Mouse (Mus musculus): Measurements from ENCODE around the gene Tbc1d22b. TPM values are rescaled to one million over a fixed set of nuclear protein-coding genes. Genes with fewer than 3 reads are reported as not detected.

Tbc1d22b gene
- total and polyA plus RNA-seq, 3 experiments: 8.0 to 53.8 (median 30.7) TPM

GRCm38 (mm10) chr17:29629620-29630019 is 80.0 kb downstream of the Tbc1d22b start:
- Histone ChIP-seq H3K4me3 (ENCODE audit: control insufficient read depth in 1 of 2, insufficient read depth in 1 of 2, low read depth in 2 of 2, low read length in 2 of 2) (no peak overlapping the region), H3K9ac (ENCODE audit: control insufficient read depth, low read depth, low read length, poor library complexity, severe bottlenecking) (no peak overlapping the region)

DNA sequence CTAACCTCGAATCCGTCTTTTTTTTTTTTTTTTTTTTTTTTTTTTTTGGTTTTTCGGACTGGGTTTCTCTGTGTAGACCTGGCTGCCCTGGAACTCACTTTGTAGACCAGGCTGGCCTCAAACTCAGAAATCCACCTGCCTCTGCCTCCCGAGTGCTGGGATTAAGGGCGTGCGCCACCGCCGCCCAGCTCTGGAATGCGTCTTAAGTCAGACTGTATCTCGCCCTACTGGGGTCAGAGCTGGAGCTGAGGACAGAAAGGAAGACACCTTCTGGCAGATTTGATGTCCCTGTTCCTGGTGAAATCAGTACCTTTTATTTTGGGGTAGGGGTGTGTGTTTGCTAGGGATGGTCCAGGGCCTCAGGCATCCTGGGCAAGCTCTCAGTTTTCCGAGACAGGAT is 82.7 kb downstream of the Tbc1d22b start:
- Histone ChIP-seq H3K36me3 (ENCODE audit: control insufficient read depth in 1 of 2, insufficient read depth in 2 of 2, low read length in 2 of 2) (peaks cover 6 to 31% of the 10 kb centered on the region in 2 experiments), H3K79me2 (ENCODE audit: control insufficient read depth, insufficient read depth, low read length, poor library complexity) (no peaks in the 10 kb centered on the region), H3K4me1 (ENCODE audit: control insufficient read depth in 1 of 2, insufficient read depth in 2 of 2, low read length in 2 of 2) (peaks cover 15 to 16% of the 10 kb centered on the region in 2 experiments), H3K9me3 (replicated peaks; ENCODE audit: insufficient read depth, low read length) (no peaks in the 10 kb centered on the region), H3K27ac (ENCODE audit: control insufficient read depth, low read depth, low read length) (no peak overlapping the region), H3K9ac (ENCODE audit: control insufficient read depth, low read depth, low read length, poor library complexity, severe bottlenecking) (no peak overlapping the region), H3K4me3 (ENCODE audit: control insufficient read depth in 1 of 2, insufficient read depth in 1 of 2, low read depth in 2 of 2, low read length in 2 of 2) (no peak overlapping the region), H3K27me3 (ENCODE audit: control insufficient read depth in 1 of 2, insufficient read depth in 2 of 2, low read length in 2 of 2) (no peaks in the 10 kb centered on the region)
- DNase-seq (ENCODE audit: low read depth, low spot score): no peak
- no peak for TF ChIP-seq POLR2AphosphoS5 (IDR thresholded peaks at IDR 0.05; ENCODE audit: borderline replicate concordance, low read depth, low read length)
- peak; percentile 31; the same call in 1 of the 2 replicates for TF ChIP-seq ZNF384 (IDR thresholded peaks at IDR 0.05; ENCODE audit: low read depth, low read length)
- TF ChIP-seq USF2 (IDR thresholded peaks at IDR 0.05; ENCODE audit: borderline replicate concordance in 1 of 2, insufficient read depth in 1 of 2, low read depth in 1 of 2, low read length in 2 of 2): no peak

More at GRCm38 (mm10) chr17:29629620-29630019, 80.0 kb downstream of the Tbc1d22b start:
- peak overlapping the region; percentile 81 for H3K27ac ChIP-seq (ENCODE audit: control insufficient read depth, low read depth, low read length)
- TF ChIP-seq HCFC1 (IDR thresholded peaks at IDR 0.05; ENCODE audit: low read depth, low read length) (peak; percentile 37; the same call in 1 of the 2 replicates), MAZ (IDR thresholded peaks at IDR 0.05; ENCODE audit: low read depth, low read length) (no peak), KAT2A (conservative IDR thresholded peaks at IDR 0.05; ENCODE audit: low read depth, low read length) (no peak), RCOR1 (IDR thresholded peaks at IDR 0.05; ENCODE audit: low read depth, low read length) (no peak), MYC (IDR thresholded peaks at IDR 0.05; ENCODE audit: low read depth, low read length) (no peak), MAFK (IDR thresholded peaks at IDR 0.05; ENCODE audit: borderline replicate concordance, low read depth, low read length) (no peak), POLR2AphosphoS5 (IDR thresholded peaks at IDR 0.05; ENCODE audit: borderline replicate concordance, low read depth, low read length) (no peak), CTCF (IDR thresholded peaks at IDR 0.05 in 2 of 3, conservative IDR thresholded peaks at IDR 0.05 in 1 of 3; ENCODE audit: control insufficient read depth in 1 of 3, insufficient read depth in 1 of 3, low read depth in 2 of 3, low read length in 3 of 3, poor library complexity in 1 of 3, severe bottlenecking in 1 of 3) (no peak), GATA1 (IDR thresholded peaks at IDR 0.05; ENCODE audit: low read depth, low read length) (peak; percentile 60), MAX (IDR thresholded peaks at IDR 0.05; ENCODE audit: low read length) (0 out of 2 replicates have a peak, but pooled peaks have one; percentile 13), TAL1 (IDR thresholded peaks at IDR 0.05; ENCODE audit: low read length) (no peak), USF1 (IDR thresholded peaks at IDR 0.05; ENCODE audit: low read depth, low read length) (no peak), SIN3A (IDR thresholded peaks at IDR 0.05; ENCODE audit: low read length) (peak; percentile 71), NRF1 (IDR thresholded peaks at IDR 0.05; ENCODE audit: insufficient read depth, low read depth, low read length, poor library complexity, severe bottlenecking) (no peak), ELF1 (IDR thresholded peaks at IDR 0.05; ENCODE audit: low read depth, low read length) (no peak), MYB (IDR thresholded peaks at IDR 0.05; ENCODE audit: low read depth, low read length) (peak; percentile 21; the same call in 1 of the 2 replicates), GABPA (IDR thresholded peaks at IDR 0.05; ENCODE audit: low read depth, low read length) (no peak), BHLHE40 (IDR thresholded peaks at IDR 0.05; ENCODE audit: borderline replicate concordance, low read depth, low read length) (no peak), EP300 (IDR thresholded peaks at IDR 0.05; ENCODE audit: low read depth in 1 of 2, low read length in 2 of 2) (peak; percentile 74 to 81), ZMIZ1 (IDR thresholded peaks at IDR 0.05; ENCODE audit: low read depth, low read length) (no peak), ETS1 (IDR thresholded peaks at IDR 0.05; ENCODE audit: low read depth, low read length) (peak; percentile 96), TCF12 (IDR thresholded peaks at IDR 0.05; ENCODE audit: low read depth, low read length) (no peak; the same call in none of the 2 replicates), USF2 (IDR thresholded peaks at IDR 0.05; ENCODE audit: borderline replicate concordance in 1 of 2, insufficient read depth in 1 of 2, low read depth in 1 of 2, low read length in 2 of 2) (no peak)
- H3K4me1 ChIP-seq (ENCODE audit: control insufficient read depth in 1 of 2, insufficient read depth in 2 of 2, low read length in 2 of 2): peaks cover 4 to 8% of the 10 kb centered on the region in 2 experiments
- H3K27me3 ChIP-seq (ENCODE audit: control insufficient read depth in 1 of 2, insufficient read depth in 2 of 2, low read length in 2 of 2): no peaks in the 10 kb centered on the region
- DNase-seq (ENCODE audit: low read depth, low spot score): peak; percentile 77
- H3K79me2 ChIP-seq (ENCODE audit: control insufficient read depth, insufficient read depth, low read length, poor library complexity): no peaks in the 10 kb centered on the region
- no peaks in the 10 kb centered on the region for H3K9me3 ChIP-seq (replicated peaks; ENCODE audit: insufficient read depth, low read length)
- H3K36me3 ChIP-seq (ENCODE audit: control insufficient read depth in 1 of 2, insufficient read depth in 2 of 2, low read length in 2 of 2): peaks cover 4 to 16% of the 10 kb centered on the region in 2 experiments

Measured in MEL (cell line).